Mouse (Mus musculus) thymus, adult 2 months (tissue): ENCODE measurements around the gene Iqcf3.

Experiments used
- CTCF ChIP-seq: fragments of 200-500 bp; IDR thresholded peaks from 2 replicates; pipeline ENCODE4 v1.5.1; 2012; ENCODE audit warnings: mild to moderate bottlenecking, control low read depth, low read length, moderate library complexity, borderline replicate concordance; ENCODE audit not compliant: control insufficient read depth, poor library complexity, insufficient read depth; ENCODE audit errors: extremely low read depth
- POLR2A ChIP-seq: fragments of 200-500 bp; IDR thresholded peaks from 2 replicates; pipeline ENCODE4 v1.6.1; 2012; ENCODE audit warnings: mild to moderate bottlenecking, low read length, control low read depth, moderate library complexity; ENCODE audit not compliant: control insufficient read depth, poor library complexity, insufficient read depth; ENCODE audit errors: extremely low read depth

- no peak for TF ChIP-seq CTCF
- TF ChIP-seq POLR2A: no peak
These were observed 104.9 kb downstream of the Iqcf3 start for GRCm38 (mm10) chr9:106456325-106457162.
